8 mouse cellular contexts compared by ENCODE assay signal in the genomic region with DNA sequence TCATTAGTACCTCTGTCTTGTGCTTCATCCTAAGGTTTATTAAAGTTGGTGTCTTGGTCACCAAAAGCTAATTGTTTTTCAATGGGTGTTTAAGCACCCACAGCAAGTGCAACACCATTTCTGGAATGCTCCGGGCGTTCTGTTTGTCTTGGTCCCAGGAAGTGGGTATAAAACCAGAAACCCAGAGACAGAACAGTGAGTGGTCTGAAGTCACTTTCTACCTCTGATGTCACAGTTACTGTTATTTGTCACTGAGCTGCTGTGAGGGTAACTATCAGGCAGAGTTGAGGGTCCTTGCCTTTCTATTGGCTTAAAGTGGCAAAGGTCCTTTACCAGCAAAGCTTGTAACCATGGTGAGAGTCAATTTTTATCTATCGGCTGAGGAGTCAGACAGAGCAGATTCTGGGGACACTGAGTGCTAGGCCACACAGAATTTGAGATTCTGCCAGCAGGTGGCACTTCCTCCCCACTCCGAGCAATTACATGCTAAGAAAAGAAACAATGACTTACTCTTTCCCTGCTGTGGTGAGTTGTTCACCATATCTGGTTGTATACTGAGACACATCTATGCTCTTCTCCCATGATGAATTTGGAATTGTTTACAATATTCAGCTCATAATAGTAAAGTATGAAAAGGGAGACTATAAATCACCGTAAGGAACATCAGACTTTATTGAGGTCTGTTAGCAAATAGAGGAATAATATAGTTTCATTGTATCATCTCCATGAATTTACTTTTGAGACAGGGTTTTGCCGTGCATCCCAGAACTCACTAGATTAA. TPM values are rescaled to one million over a fixed set of nuclear protein-coding genes. Genes with fewer than 3 reads are reported as not detected.
DNase-seq lines count a peak whose midpoint lies in the region; ATAC-seq and TF ChIP-seq lines count a peak whose summit lies in the region.

No protein-coding gene starts in this region.

- no peak for TF ChIP-seq EP300 in ES-Bruce4 (IDR thresholded peaks at IDR 0.05; ENCODE audit: insufficient read depth, low read depth, low read length)

- DNase-seq in cerebellum, adult 9-11 months = no peak
- peak; percentile 62 for DNase-seq in embryo, embryonic 11 days
- peak; percentile 77 for DNase-seq in hindbrain, embryonic 14.5 days (ENCODE audit: low spot score)
- DNase-seq in spleen, postnatal 4 days (ENCODE audit: low spot score in 2 of 2) = no peak

- H3K9me3 ChIP-seq in ES-Bruce4 (replicated peaks; ENCODE audit: control insufficient read depth, insufficient read depth, low read length, poor library complexity, severe bottlenecking) = no peaks in the 10 kb centered on the region
- H3K9me3 ChIP-seq in hindbrain, embryonic 14.5 days (ENCODE audit: control insufficient read depth, low read length) = no peaks in the 10 kb centered on the region
- no peaks in the 10 kb centered on the region for H3K9me3 ChIP-seq in liver, embryonic 16.5 days (replicated peaks; ENCODE audit: control insufficient read depth, low read length)

- H3K4me3 ChIP-seq in ES-Bruce4 (ENCODE audit: low read depth, low read length) = no peak overlapping the region
- no peak overlapping the region for H3K4me3 ChIP-seq in hindbrain, embryonic 14.5 days (replicated peaks; ENCODE audit: low read length)
- H3K4me3 ChIP-seq in liver, embryonic 16.5 days (ENCODE audit: low read depth, low read length) = no peak overlapping the region

- ATAC-seq in cerebellum, adult (ENCODE audit: insufficient number of reproducible peaks, low FRiP score, low TSS enrichment) = peak; percentile 76
- peak; percentile 72; the same call in 1 of the 2 replicates for ATAC-seq in hindbrain, embryonic 14.5 days (ENCODE audit: low FRiP score)
- ATAC-seq in liver, embryonic 16.5 days (ENCODE audit: low read depth) = no peak
- peak; percentile 47; the same call in 1 of the 2 replicates for ATAC-seq in neutrophil, adult 5-6 weeks (ENCODE audit: extremely low read depth, insufficient number of reproducible peaks, low FRiP score, poor library complexity, severe bottlenecking)

- H3K36me3 ChIP-seq in ES-Bruce4 (ENCODE audit: control insufficient read depth, insufficient read depth, low read length, poor library complexity, severe bottlenecking) = no peaks in the 10 kb centered on the region
- H3K36me3 ChIP-seq in hindbrain, embryonic 14.5 days (replicated peaks; ENCODE audit: control insufficient read depth, insufficient read depth) = no peaks in the 10 kb centered on the region
- H3K36me3 ChIP-seq in liver, embryonic 16.5 days (ENCODE audit: control insufficient read depth, insufficient read depth) = no peaks in the 10 kb centered on the region

- 48% methylated on average over 6 of the region's 6 CpGs for WGBS in hindbrain, embryonic 14.5 days
- 37% methylated on average over 6 of the region's 6 CpGs for WGBS in liver, embryonic 16.5 days (ENCODE audit: insufficient replicate concordance)

- no peak overlapping the region for H3K9ac ChIP-seq in ES-Bruce4 (ENCODE audit: low read depth, poor library complexity, severe bottlenecking)
- H3K9ac ChIP-seq in hindbrain, embryonic 14.5 days = no peak overlapping the region
- H3K9ac ChIP-seq in liver, embryonic 16.5 days (ENCODE audit: low read depth, low read length) = no peak overlapping the region

- peak overlapping the region; percentile 83; the same call in 1 of the 2 replicates for H3K4me2 ChIP-seq in hindbrain, embryonic 14.5 days (replicated peaks)
- peak overlapping the region; percentile 72; the same call in 1 of the 2 replicates for H3K4me2 ChIP-seq in liver, embryonic 16.5 days (ENCODE audit: low read depth, low read length)

- no peak for TF ChIP-seq POLR2A in ES-Bruce4 (IDR thresholded peaks at IDR 0.05; ENCODE audit: insufficient read depth, low read length)

- no peak overlapping the region for H3K27ac ChIP-seq in ES-Bruce4 (ENCODE audit: insufficient read depth, low read length)
- no peak overlapping the region for H3K27ac ChIP-seq in hindbrain, embryonic 14.5 days
- no peak overlapping the region for H3K27ac ChIP-seq in liver, embryonic 16.5 days (ENCODE audit: low read length)

- no peaks in the 10 kb centered on the region for H3K4me1 ChIP-seq in ES-Bruce4 (ENCODE audit: control insufficient read depth, insufficient read depth, low read length)
- peaks cover 20% of the 10 kb centered on the region for H3K4me1 ChIP-seq in hindbrain, embryonic 14.5 days (replicated peaks; ENCODE audit: control insufficient read depth, insufficient read depth, low read length)
- H3K4me1 ChIP-seq in liver, embryonic 16.5 days (ENCODE audit: control insufficient read depth, low read depth, low read length) = no peaks in the 10 kb centered on the region; the same call in 1 of the 2 replicates

- TF ChIP-seq CTCF in ES-Bruce4 (IDR thresholded peaks at IDR 0.05; ENCODE audit: low read depth, low read length) = peak; percentile 50

- H3K27me3 ChIP-seq in ES-Bruce4 (ENCODE audit: control insufficient read depth, insufficient read depth, low read length, poor library complexity, severe bottlenecking) = no peaks in the 10 kb centered on the region
- peaks cover 36% of the 10 kb centered on the region for H3K27me3 ChIP-seq in hindbrain, embryonic 14.5 days (ENCODE audit: control insufficient read depth, insufficient read depth, low read length)
- peaks cover 37% of the 10 kb centered on the region for H3K27me3 ChIP-seq in liver, embryonic 16.5 days (ENCODE audit: control insufficient read depth, insufficient read depth, low read depth, low read length)

RNA-seq across cellular contexts. Expression of a gene that starts 1.0 kb away (rescaled TPM):
- polyA plus RNA-seq in ES-Bruce4 (2011; ENCODE audit: insufficient read depth, insufficient read length, low read depth, missing spikeins) = 0.51 and 0.75 TPM in 2 replicates
- 0.16 and 0.31 TPM in 2 replicates for polyA plus RNA-seq in hindbrain, embryonic 14.5 days (2014; fragmentation: Nextera tagmentation; extraction: Ambion mirVana)
- 0.04 TPM in 1 of 2 replicates, not detected in the other for polyA plus RNA-seq in liver, embryonic 16.5 days (2015; fragmentation: Nextera tagmentation; extraction: Ambion mirVana)
- not detected in 2 replicates for total RNA-seq in neutrophil, adult 5-6 weeks (2017)

RNA-seq across cellular contexts. Expression of a gene that starts 14.2 kb away (rescaled TPM):
- polyA plus RNA-seq in ES-Bruce4 (2011; ENCODE audit: insufficient read depth, insufficient read length, low read depth, missing spikeins) = 132 and 139 TPM in 2 replicates
- 31.7 and 41.0 TPM in 2 replicates for polyA plus RNA-seq in hindbrain, embryonic 14.5 days (2014; fragmentation: Nextera tagmentation; extraction: Ambion mirVana)
- polyA plus RNA-seq in liver, embryonic 16.5 days (2015; fragmentation: Nextera tagmentation; extraction: Ambion mirVana) = 24.1 and 26.4 TPM in 2 replicates
- 44.0 and 45.5 TPM in 2 replicates for total RNA-seq in neutrophil, adult 5-6 weeks (2017)

RNA-seq across cellular contexts. Expression of a gene that starts 53.8 kb away (rescaled TPM):
- 50.4 and 51.4 TPM in 2 replicates for polyA plus RNA-seq in ES-Bruce4 (2011; ENCODE audit: insufficient read depth, insufficient read length, low read depth, missing spikeins)
- 33.4 and 33.6 TPM in 2 replicates for polyA plus RNA-seq in hindbrain, embryonic 14.5 days (2014; fragmentation: Nextera tagmentation; extraction: Ambion mirVana)
- 19.8 and 20.5 TPM in 2 replicates for polyA plus RNA-seq in liver, embryonic 16.5 days (2015; fragmentation: Nextera tagmentation; extraction: Ambion mirVana)
- 133 and 134 TPM in 2 replicates for total RNA-seq in neutrophil, adult 5-6 weeks (2017)

Comparison
In these comparisons a context has a peak if more than half of its experiments do, and no peak if none do; other contexts are left out.
1. DNase-seq: peak in embryo, embryonic 11 days (single experiment) and hindbrain, embryonic 14.5 days (single experiment); none in cerebellum, adult 9-11 months (single experiment) and spleen, postnatal 4 days (0 of 2).